Mouse (Mus musculus) gastrocnemius, adult 8-10 months (tissue): ENCODE data around the gene Cactin. TPM values are rescaled to one million over a fixed set of nuclear protein-coding genes. Genes with fewer than 3 reads are reported as not detected.
A peak's percentile ranks its signal among the peaks of the same experiment; 100 is the strongest.

ENCODE experiments used
- DNase-seq, 2 experiments: peaks; one replicate each; pipeline ENCODE4 v3.0.0; 2022; ENCODE audit warnings: low spot score in 2 of 2
- total RNA-seq, 4 experiments: library from RNA; stranded (reverse); gene quantifications; 2 replicates each; pipeline ENCODE4 v1.2.4; 2022

Gene Cactin
- total RNA-seq, 4 experiments from 2014 or later = 9.4 to 11.3 (median 9.8) TPM

DNA sequence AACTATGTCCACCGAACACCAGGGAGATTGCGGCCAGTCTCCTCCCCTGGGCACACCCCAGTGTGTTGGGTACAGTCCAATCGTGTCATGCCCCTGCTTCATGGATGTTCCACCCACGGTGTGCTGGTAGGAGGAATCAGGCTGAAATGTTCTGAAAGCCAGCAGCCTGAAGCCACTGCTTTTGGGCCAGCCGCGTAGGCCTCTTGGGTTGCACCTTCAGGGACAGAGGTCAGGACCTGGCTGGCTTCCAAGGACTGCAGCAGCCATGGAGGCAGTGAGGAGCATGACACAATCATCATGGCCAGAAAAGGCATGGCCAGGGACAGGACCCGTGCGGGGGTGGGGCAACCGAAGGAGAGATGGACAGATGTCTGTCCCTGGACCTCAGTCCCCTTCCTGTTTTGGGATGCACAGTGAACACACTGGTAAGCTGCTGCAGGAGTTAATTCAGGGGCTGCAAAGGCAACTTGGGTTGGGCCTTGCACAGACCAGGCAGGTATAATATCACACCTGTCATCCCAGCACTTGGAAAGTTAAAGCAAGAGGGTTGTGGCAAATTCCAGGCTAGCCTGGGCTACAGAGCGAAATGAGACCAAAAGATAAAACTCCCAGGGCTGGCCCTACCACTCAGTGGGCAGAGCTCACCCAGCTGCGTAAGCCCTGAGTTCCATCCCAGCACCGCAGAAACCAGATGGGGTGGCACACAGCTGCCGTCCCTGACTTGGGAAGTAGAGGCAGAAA lies 2.1 kb upstream of the Cactin start:
- peak in 1 of 2 experiments; percentile 43 for DNase-seq

DNA sequence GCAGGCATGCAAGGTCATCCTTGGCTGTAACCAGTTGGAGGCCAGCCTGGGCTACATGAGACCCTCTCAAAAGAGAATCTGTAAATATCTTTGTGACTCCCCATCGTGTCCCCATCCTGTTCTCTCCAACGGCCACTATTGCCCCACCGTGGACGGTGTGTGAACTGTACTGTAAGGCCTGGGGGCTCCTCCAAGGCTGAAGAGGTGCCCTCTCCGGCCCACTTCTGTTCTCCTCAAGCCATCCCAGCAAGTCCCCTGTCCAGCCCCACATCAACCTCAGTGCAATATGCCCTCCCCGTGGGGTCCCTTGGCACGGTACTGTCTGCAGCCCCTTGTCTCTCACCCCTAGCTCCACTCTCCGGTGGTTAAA lies 1.6 kb upstream of the Cactin start:
- DNase-seq = no peak

DNA sequence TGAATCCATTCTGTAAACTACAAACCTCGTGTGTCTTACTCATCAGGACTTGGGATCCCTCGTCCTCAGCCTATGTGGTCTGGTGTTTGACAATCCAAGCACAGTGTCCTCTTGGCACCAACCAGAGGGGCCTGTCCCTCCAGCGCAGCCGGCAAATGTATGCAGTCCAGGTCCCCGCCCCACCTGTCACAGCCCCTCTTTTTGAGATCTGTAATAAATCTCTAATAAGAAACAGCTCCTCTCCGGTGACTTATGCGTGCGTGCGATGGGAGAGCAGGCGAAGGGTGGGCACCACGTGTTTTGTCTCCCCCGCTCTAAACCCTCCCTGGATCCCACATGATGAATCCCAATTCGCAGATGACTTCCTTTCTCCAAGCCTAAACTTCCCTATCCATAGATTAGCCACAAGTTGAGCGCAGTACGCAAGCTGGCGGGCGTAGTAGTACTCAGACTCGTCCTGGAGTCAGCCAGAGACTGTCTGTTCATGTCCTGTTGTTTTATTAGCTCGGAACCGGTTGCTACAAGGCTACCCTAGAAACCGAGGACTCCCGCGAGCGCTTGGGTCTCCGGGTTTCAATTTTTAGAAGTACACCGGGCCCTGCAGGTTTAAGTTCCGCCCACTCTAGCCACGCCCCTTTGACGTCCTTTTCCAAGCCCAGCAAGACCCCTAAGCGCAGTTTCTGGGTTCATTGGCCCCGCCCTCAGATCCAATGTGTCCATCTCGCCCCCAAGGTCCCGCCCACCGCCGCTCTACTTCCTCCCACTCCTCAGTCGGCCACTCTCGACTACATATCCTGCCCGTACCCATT lies 958 bp upstream of the Cactin start:
- DNase-seq = no peak

- DNase-seq = no peak
These were observed 533 bp downstream of the Cactin start for GRCm38 (mm10) chr10:81321436-81321835.

DNA sequence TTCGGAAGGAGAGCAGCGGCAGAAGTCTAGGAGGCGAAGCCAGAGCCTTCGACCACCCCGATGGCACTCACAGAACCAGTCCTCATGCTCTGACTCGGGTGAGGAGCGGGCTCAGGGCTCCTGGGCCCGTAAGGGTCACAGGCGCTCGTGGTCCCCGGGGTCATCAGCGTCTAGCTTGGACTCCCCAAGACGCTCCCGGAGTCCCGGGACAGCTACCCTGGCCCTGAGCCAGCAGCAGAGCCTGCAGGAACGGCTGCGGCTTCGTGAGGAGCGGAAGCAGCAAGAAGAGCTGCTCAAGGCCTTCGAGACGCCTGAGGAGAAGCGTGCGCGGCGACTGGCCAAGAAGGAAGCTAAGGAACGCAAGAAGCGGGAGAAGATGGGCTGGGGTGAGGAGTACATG lies 1.5 kb downstream of the Cactin start:
- no peak for DNase-seq

GRCm38 (mm10) chr10:81323141-81323775 lies 2.4 kb downstream of the Cactin start:
- DNase-seq = no peak

DNA sequence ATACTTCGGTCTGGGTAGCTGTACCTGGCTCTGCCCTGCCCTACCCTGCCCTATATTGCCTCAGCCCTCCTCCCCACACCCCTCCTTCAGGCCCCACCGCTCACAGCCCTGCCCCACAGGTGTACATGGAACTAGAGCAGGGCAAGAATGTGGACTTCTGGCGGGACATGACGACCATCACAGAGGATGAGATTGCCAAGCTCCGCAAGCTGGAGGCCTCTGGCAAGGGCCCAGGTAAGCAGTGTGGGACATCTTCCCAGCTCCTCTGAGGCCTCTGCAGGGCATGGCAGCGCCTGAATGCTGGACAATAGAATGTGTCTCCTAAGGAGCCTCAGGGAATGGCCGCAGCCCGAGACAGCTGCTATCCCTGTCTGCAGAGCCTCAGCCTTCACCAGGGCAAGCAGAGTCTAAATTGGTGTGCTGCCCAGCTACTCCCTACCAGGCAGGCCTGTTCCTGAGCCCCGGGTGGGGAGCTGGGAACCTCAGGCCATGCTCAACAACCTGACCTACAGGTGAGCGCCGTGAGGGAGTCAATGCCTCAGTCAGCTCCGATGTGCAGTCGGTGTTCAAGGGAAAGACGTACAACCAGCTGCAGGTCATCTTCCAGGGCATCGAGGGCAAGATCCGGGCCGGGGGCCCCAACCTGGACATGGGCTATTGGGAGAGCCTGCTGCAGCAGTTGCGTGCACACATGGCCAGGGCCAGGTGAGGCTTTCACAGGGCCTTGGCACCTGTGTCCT lies 3.1 kb downstream of the Cactin start:
- DNase-seq = no peak

DNA sequence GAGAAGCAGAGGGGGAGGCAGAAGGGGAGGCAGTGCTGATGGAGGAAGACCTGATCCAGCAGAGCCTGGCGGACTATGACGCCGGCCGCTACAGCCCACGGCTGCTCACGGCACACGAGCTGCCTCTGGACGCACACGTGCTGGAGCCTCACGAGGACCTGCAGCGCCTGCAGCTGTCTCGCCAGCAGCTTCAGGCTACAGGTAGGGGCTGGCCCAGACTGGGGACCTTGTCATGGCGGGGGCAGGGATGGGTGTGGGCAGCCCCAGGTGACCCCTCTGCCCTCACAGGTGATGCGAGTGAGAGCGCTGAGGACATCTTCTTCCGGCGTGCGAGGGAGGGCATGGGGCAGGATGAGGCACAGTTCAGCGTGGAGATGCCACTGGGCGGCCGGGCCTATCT lies 4.3 kb downstream of the Cactin start:
- DNase-seq = no peak

DNA sequence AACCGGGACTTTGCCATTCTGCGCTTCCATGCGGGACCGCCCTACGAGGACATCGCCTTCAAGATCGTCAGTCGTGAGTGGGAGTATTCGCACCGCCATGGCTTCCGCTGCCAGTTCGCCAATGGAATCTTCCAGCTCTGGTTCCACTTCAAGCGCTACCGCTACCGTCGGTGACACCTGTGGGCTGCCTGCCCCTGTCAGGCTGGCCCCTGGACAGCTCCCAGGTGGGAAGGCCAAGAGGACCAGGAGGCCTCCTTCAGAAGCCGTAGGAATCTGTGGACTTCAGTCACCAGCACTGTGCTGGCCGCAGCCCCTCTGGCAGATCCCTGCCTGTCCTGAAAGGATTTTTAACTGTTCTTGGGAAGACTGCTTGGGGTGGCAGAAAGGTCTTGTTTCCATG lies 4.9 kb downstream of the Cactin start:
- DNase-seq = no peak

GRCm38 (mm10) chr10:81326858-81327257 lies 6.0 kb downstream of the Cactin start:
- DNase-seq = no peak

DNA sequence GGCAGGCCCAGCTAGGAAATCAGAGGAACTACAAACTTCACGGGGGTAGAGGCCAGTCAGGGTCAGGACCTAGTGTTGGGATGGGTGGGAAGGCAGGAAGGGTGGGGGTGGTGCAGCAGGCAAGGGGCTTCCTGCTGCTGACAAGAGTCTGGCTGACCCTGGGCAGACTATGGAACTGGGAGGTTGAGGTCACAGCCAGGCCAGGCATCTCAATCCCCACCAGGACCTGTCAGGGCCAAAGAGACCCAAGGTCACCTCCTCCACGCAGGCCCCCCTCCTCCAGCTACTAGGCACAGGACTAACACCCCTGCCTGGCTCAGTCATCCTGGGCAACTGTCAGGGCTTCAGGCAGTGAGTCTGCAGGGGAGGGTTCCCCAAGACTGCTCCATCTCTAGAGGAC lies 7.1 kb downstream of the Cactin start:
- DNase-seq = no peak

DNA sequence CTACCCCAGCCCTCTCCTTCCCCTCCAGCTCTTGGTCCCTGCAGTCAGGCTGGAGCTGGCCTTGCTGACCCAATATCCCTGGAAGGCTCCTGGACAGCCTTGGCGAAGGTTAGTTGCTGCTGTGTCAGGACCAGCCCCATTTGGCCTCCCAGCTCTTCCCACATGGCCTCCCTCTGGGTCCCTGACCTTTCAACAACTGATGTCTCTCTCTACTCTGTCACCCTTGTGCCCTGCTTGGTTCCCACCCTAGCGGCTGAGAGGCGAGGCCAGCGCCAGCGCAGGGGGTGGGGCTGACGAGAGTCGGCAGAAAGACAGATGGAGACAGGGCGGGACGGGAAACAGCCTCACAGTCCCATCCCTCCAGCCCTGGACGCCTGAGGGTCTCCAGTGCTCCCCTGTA lies 7.5 kb downstream of the Cactin start, which contains the start of gene Tbxa2r:
TSS of gene Tbxa2r (plus strand) at position 346 of the 400 bp plus-strand sequence.
- no peak for DNase-seq

DNA sequence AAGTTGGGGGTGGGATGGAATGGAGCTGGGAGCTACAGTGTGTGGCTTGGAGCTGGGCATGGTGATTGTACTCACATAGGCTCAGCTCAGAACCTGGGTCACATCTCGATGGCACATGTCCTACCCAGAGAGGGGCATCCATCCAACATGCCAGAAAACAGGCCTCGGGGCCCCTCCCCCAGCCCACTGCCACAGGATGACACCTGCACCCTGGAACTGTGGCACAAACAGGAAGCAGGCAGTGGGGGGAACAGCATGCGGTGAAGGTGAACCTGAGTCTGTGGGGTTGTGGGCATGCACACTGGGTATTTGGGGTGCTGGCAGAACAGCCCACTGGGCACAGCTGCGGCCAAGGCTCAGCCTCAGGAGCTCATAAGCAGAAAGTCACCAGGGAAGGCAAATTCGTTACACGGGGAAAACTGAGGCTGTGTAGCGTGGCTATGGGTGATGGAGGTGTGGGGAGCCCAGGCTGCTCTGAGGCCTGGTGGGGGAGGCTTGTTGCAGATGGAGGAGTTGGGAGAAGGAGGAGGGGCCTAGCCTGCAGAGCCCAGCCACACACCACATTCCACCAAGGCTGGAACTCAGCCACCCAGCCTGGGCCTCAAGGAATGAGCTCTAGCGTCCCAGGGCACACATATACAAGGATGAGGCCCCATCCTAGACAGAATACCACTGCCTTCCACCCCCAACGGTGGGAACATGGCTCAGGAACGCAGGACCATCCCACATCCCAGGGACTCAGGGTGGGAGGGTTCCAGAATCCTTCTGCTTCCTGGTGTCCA lies 8.5 kb downstream of the Cactin start:
- no peak for DNase-seq

- peak in 1 of 2 experiments; percentile 52 for DNase-seq
These were observed 9.1 kb downstream of the Cactin start for GRCm38 (mm10) chr10:81330007-81330406.

DNA sequence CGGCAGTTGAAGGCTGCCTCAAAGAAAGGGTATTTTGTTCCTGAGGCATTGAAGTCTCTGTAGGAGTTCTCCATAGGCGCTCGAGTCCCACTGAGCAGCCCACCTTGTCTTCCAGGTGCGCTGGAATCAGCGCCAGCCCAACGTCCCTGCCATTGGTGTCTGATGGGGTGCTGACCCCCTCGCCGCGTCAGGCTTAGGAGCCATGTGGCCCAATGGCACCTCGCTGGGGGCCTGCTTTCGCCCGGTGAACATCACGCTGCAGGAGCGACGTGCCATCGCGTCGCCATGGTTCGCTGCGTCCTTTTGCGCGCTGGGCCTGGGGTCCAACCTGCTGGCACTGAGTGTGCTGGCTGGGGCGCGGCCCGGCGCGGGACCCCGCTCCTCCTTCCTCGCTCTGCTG lies 11.4 kb downstream of the Cactin start:
- no peak for DNase-seq

GRCm38 (mm10) chr10:81334324-81334723 lies 13.4 kb downstream of the Cactin start:
- DNase-seq = no peak

DNA sequence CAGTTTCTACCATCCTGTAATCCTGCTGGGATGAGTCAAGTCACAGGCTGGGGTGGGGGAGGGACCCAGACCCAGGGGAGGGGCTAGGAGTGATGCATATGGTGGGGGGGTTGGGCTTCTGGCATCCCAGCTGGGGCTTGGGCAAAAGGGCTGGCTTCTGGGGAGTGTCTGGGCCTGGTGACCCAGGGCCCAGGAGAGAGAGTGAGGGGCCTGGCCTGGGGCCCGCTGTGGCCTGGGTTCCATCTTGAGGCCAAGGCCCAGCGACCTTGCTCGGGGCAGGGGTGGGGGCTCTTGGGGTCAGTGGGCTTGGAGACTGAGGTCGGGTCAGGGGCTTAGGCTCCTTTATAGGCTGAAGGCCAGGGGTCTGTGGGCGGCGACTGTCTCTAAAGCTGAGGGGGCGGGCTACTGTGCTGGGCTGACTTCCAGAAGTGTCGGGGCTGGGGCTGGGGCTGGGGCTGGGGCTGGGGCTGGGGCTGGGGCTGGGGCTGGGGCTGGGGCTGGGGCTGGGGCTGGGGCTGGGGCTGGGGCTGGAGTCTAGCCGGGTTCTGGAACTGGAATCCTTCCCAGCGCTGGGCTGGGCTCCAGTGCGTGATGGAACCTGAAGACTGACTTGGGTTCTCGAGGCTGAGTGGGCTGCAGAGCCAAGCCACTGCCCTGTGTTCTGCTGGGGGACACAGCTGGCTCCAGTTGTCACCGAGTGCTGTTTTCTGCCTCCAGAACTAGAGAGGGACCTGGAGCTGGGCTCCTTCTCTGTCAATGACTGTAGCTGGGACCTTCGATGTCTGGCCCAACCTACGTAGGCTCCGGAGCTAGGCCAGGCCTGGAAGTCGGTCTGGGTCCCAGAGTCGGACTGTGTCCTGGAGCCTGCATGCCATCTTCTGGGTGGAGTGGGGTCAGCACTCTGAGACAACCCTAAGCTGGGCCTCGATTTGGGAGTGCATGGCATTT lies 14.8 kb downstream of the Cactin start:
- no peak for DNase-seq

- no peak for DNase-seq
These were observed 15.7 kb downstream of the Cactin start for GRCm38 (mm10) chr10:81336558-81336957.

GRCm38 (mm10) chr10:81340551-81341332 lies 19.8 kb downstream of the Cactin start:
- no peak for DNase-seq
